7 mouse cellular contexts compared by ENCODE assay signal in genomic region chr11:49711981-49712554, GRCm38 (mm10). TPM values are rescaled to one million over a fixed set of nuclear protein-coding genes. Genes with fewer than 3 reads are reported as not detected.
DNase-seq lines count a peak whose midpoint lies in the region; ATAC-seq and TF ChIP-seq lines count a peak whose summit lies in the region.

No protein-coding gene starts in this region.

- H3K27ac ChIP-seq in heart, adult 2 months = peak overlapping the region; percentile 82
- peak overlapping the region; percentile 92 for H3K27ac ChIP-seq in kidney, postnatal 0 days
- no peak overlapping the region for H3K27ac ChIP-seq in macrophage

- peak; percentile 27 for TF ChIP-seq CTCF in heart, adult 2 months (IDR thresholded peaks at IDR 0.05)
- no peak for TF ChIP-seq CTCF in kidney, postnatal 0 days (IDR thresholded peaks at IDR 0.05; ENCODE audit: low read depth)

- H3K4me2 ChIP-seq in kidney, postnatal 0 days (ENCODE audit: low read length) = peak overlapping the region; percentile 64

- peak overlapping the region; percentile 91 for H3K4me3 ChIP-seq in heart, adult 2 months
- peak overlapping the region; percentile 96 for H3K4me3 ChIP-seq in kidney, postnatal 0 days (replicated peaks; ENCODE audit: low read depth, low read length)
- peak overlapping the region; percentile 40 for H3K4me3 ChIP-seq in macrophage (ENCODE audit: inconsistent target)

- peak; percentile 34 for ATAC-seq in kidney, postnatal 0 days (replicated peaks; ENCODE audit: low FRiP score, low read depth)

- no peak for TF ChIP-seq POLR2A in heart, adult 2 months (IDR thresholded peaks at IDR 0.05; ENCODE audit: insufficient read depth, low read depth, low read length)

- no peaks in the 10 kb centered on the region for H3K27me3 ChIP-seq in heart, adult 2 months (ENCODE audit: control insufficient read depth, insufficient read depth, low read length)
- no peaks in the 10 kb centered on the region for H3K27me3 ChIP-seq in kidney, postnatal 0 days (ENCODE audit: insufficient read depth, low read length)

- under 1% methylated on average over 55 of the region's 70 CpGs for WGBS in heart, adult 2 months
- WGBS in kidney, postnatal 0 days = 3% methylated on average over 54 of the region's 70 CpGs
- 2% methylated on average over 49 of the region's 70 CpGs for WGBS in macrophage (ENCODE audit: missing documents)

- peaks cover 9% of the 10 kb centered on the region for H3K79me2 ChIP-seq in heart, adult 2 months (replicated peaks; ENCODE audit: control insufficient read depth, insufficient read depth, low read length)
- H3K79me2 ChIP-seq in macrophage (ENCODE audit: inconsistent target) = peaks cover 50% of the 10 kb centered on the region

- peak; percentile 53 for DNase-seq in 3134 (ENCODE audit: extremely low read depth, insufficient read length, low spot score)
- DNase-seq in CD4-positive helper T cell, adult 2 months (ENCODE audit: low read depth, low spot score) = peak; percentile 64
- DNase-seq in cerebellum, adult 9-10 months = peak; percentile 56
- DNase-seq in heart, adult 2 months = no peak
- DNase-seq in kidney, postnatal 0 days (ENCODE audit: low spot score) = peak; percentile 28
- DNase-seq in spleen, postnatal 4 days (ENCODE audit: low spot score in 2 of 2) = peak; percentile 47 to 83

- H3K4me1 ChIP-seq in heart, adult 2 months (ENCODE audit: control insufficient read depth, insufficient read depth, low read length) = peaks cover 3% of the 10 kb centered on the region
- 0 out of 2 replicates have a peak, but pooled peaks cover 14% of the 10 kb centered on the region for H3K4me1 ChIP-seq in kidney, postnatal 0 days (replicated peaks; ENCODE audit: insufficient read depth, low read length)

- no peaks in the 10 kb centered on the region for H3K9me3 ChIP-seq in kidney, postnatal 0 days (replicated peaks; ENCODE audit: low read length)

- no peak for TF ChIP-seq EP300 in heart, adult 2 months (IDR thresholded peaks at IDR 0.05; ENCODE audit: insufficient read depth, low read depth, low read length)

- H3K9ac ChIP-seq in heart, adult 2 months (ENCODE audit: low read depth, low read length) = peak overlapping the region; percentile 97
- peak overlapping the region; percentile 97 for H3K9ac ChIP-seq in kidney, postnatal 0 days (ENCODE audit: low read depth, low read length)

- intact Hi-C loops in heart, adult 2 months (cut with DNase I) = loop anchor here (2.0 to 5.0 kb wide), 2 partner anchors 59 to 135 kb away; partner anchors contain the start of gene Mapk9

- H3K36me3 ChIP-seq in heart, adult 2 months (ENCODE audit: control insufficient read depth, insufficient read depth, low read length) = peaks cover 14% of the 10 kb centered on the region
- H3K36me3 ChIP-seq in kidney, postnatal 0 days (ENCODE audit: insufficient read depth, low read length) = no peaks in the 10 kb centered on the region
- H3K36me3 ChIP-seq in macrophage (ENCODE audit: inconsistent target) = no peaks in the 10 kb centered on the region

RNA-seq across cellular contexts. Expression of gene Cnot6, which starts 0.5 kb away (rescaled TPM):
- 10 to 100 TPM; 19.3 to 23.4 TPM for total RNA-seq in heart, adult 2 months (2021)
- 6.3 and 12.7 TPM in 2 replicates for polyA plus RNA-seq in heart, adult 2 months (2012; rRNA removed)
- polyA plus RNA-seq in kidney, postnatal 0 days (2015; fragmentation: Nextera tagmentation; extraction: Ambion mirVana) = 54.4 and 55.0 TPM in 2 replicates
- 100 to 1,000 TPM in 5 of 26 experiments, 10 to 100 TPM in 21; 45.5 to 131 (median 82.8) TPM for total RNA-seq in macrophage (2018; cell fraction: chromatin; rRNA removed)
- 10 to 100 TPM; 34.7 to 55.8 (median 42.5) TPM for total RNA-seq in macrophage (2018; cell fraction: cytosol; rRNA removed)
- total RNA-seq in macrophage (2018; cell fraction: nucleus; rRNA removed) = 100 to 1,000 TPM in 2 of 26 experiments, 10 to 100 TPM in 24; 33.6 to 122 (median 64.8) TPM
- 24.6 to 40.8 TPM (median 29.3 TPM) in 3 replicates for polyA plus RNA-seq in macrophage (2018)

RNA-seq across cellular contexts. Expression of gene Scgb3a1, which starts 48.7 kb away (rescaled TPM):
- under 1 TPM; 0.52 to 0.86 TPM for total RNA-seq in heart, adult 2 months (2021)
- polyA plus RNA-seq in heart, adult 2 months (2012; rRNA removed) = 1.6 and 709 TPM in 2 replicates
- not detected in 2 replicates for polyA plus RNA-seq in kidney, postnatal 0 days (2015; fragmentation: Nextera tagmentation; extraction: Ambion mirVana)
- total RNA-seq in macrophage (2018; cell fraction: chromatin; rRNA removed) = not detected
- not detected for total RNA-seq in macrophage (2018; cell fraction: cytosol; rRNA removed)
- total RNA-seq in macrophage (2018; cell fraction: nucleus; rRNA removed) = not detected
- polyA plus RNA-seq in macrophage (2018) = not detected in 3 replicates

Comparison
In these comparisons a context has a peak if more than half of its experiments do, and no peak if none do; other contexts are left out.
1. DNase-seq: peak in 3134 (single experiment), CD4-positive helper T cell, adult 2 months (single experiment), cerebellum, adult 9-10 months (single experiment), kidney, postnatal 0 days (single experiment) and spleen, postnatal 4 days (2 of 2); none in heart, adult 2 months (0 of 2).
2. H3K4me3 ChIP-seq: peak in every context shown above with its lines; median percentile 96 in kidney, postnatal 0 days; 91 in heart, adult 2 months; 40 in macrophage.